Mouse (Mus musculus): ENCODE data around the gene Galnt17. TPM values are rescaled to one million over a fixed set of nuclear protein-coding genes. Genes with fewer than 3 reads are reported as not detected.

Gene Galnt17
- polyA plus RNA-seq, 1 experiment from 2014 or later = 4.7 TPM

- H3K36me3 ChIP-seq = no peaks in the 10 kb centered on the region
- no peak overlapping the region for H3K27ac ChIP-seq
- 0 out of 2 replicates have a peak overlapping the region, but pooled peaks have one; percentile 11 for H3K4me3 ChIP-seq
- no peak for ATAC-seq (ENCODE audit: insufficient number of reproducible peaks, low FRiP score, low TSS enrichment, low read depth)
- H3K9ac ChIP-seq = no peak overlapping the region
- 0 out of 2 replicates have a peak, but pooled peaks cover 4% of the 10 kb centered on the region for H3K27me3 ChIP-seq
- peak overlapping the region; percentile 39 for H3K4me2 ChIP-seq
- 4% methylated on average over 11 of the region's 11 CpGs for WGBS
- H3K4me1 ChIP-seq = peaks cover 17% of the 10 kb centered on the region; the same call in 1 of the 2 replicates
- H3K9me3 ChIP-seq = no peaks in the 10 kb centered on the region
These were observed 456.1 kb downstream of the Galnt17 start for GRCm38 (mm10) chr5:130852182-130852581.

- Histone ChIP-seq H3K4me3 (no peak overlapping the region), H3K27me3 (no peaks in the 10 kb centered on the region), H3K27ac (no peak overlapping the region), H3K4me2 (no peak overlapping the region), H3K9ac (no peak overlapping the region), H3K36me3 (no peaks in the 10 kb centered on the region), H3K4me1 (peaks cover 17% of the 10 kb centered on the region; the same call in 1 of the 2 replicates), H3K9me3 (no peaks in the 10 kb centered on the region)
- ATAC-seq (ENCODE audit: insufficient number of reproducible peaks, low FRiP score, low TSS enrichment, low read depth) = no peak
- 55% methylated on average over 4 of the region's 4 CpGs for WGBS
These were observed 458.7 kb downstream of the Galnt17 start for GRCm38 (mm10) chr5:130849610-130850009.

- Histone ChIP-seq H3K9me3 (no peaks in the 10 kb centered on the region), H3K36me3 (no peaks in the 10 kb centered on the region), H3K4me3 (no peak overlapping the region), H3K27ac (no peak overlapping the region), H3K9ac (no peak overlapping the region), H3K4me2 (no peak overlapping the region), H3K4me1 (peaks cover 16% of the 10 kb centered on the region; the same call in 1 of the 2 replicates), H3K27me3 (no peaks in the 10 kb centered on the region)
- 85% methylated on average over 6 of the region's 6 CpGs for whole genome bisulfite sequencing
- ATAC-seq (ENCODE audit: insufficient number of reproducible peaks, low FRiP score, low TSS enrichment, low read depth) = no peak
These were observed 459.7 kb downstream of the Galnt17 start for GRCm38 (mm10) chr5:130848562-130848961.

DNA sequence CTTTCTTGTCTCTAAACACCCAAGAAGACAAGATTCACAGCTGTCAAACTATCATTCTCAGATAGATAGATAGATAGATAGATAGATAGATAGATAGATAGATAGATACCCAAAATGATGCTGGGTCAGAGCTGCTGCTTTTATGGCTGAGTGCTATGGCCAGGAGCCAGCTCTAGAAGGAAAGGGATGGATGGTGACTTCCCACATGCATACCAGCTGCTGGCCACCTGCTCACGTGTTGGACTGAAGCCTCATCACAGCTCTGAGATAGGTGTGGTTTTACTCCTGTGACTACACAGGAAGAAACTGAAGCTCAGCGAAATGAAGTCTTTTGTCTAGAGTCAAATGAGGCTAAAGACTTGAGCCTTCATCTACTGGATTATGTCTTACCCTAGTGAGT, 482.5 kb downstream of the Galnt17 start:
- no peaks in the 10 kb centered on the region for H3K36me3 ChIP-seq
- H3K4me1 ChIP-seq = no peaks in the 10 kb centered on the region
- no peak overlapping the region for H3K4me2 ChIP-seq
- no peak overlapping the region for H3K9ac ChIP-seq
- H3K27me3 ChIP-seq = no peaks in the 10 kb centered on the region
- no peaks in the 10 kb centered on the region for H3K9me3 ChIP-seq
- H3K4me3 ChIP-seq = no peak overlapping the region
- WGBS = 73% methylated on average over 2 of the region's 2 CpGs
- ATAC-seq (ENCODE audit: insufficient number of reproducible peaks, low FRiP score, low TSS enrichment, low read depth) = no peak
- H3K27ac ChIP-seq = no peak overlapping the region

All from limb, embryonic 15.5 days (tissue).